Mouse (Mus musculus) MEL (cell line): ENCODE measurements around the gene Pxn.

Experiments used
- EP300 ChIP-seq, 2 experiments: IDR thresholded peaks; 2 replicates each; pipeline ENCODE4 v1.6.1; 2011; ENCODE audit warnings: improper control_type of control experiment in 2 of 2, low read length in 2 of 2, low read depth in 1 of 2, mild to moderate bottlenecking in 1 of 2
- ETS1 ChIP-seq: IDR thresholded peaks from 2 replicates; pipeline ENCODE4 v1.6.1; 2012; ENCODE audit warnings: low read depth, mild to moderate bottlenecking, inconsistent platforms, low read length, improper control_type of control experiment, moderate library complexity
- MYC ChIP-seq: IDR thresholded peaks from 2 replicates; pipeline ENCODE4 v1.6.1; 2011; ENCODE audit warnings: low read depth, mild to moderate bottlenecking, low read length, improper control_type of control experiment, moderate library complexity

DNA sequence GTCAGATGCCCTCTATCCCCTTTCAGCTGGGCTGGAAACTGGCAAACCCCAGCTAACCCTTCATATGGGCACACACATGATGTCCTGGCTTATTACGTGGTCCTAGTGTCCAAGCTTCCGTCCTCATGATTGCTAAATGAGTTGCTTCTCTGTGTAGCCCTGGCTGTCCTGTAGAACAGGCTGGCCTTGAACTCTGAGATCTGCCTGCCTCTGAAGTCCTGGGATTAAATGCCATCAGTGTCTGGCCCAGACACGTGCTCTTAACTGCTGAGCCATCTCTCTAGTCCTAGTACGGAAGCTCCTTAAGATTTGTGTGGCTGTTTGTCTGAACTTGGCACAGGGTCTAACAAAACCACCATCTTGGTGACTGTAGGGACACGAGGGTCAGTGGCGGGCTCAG is 97.1 kb downstream of the Pxn start:
- TF ChIP-seq EP300 (IDR thresholded peaks at IDR 0.05; ENCODE audit: low read depth in 1 of 2, low read length in 2 of 2) (no peak), ETS1 (no peak), MYC (no peak)
